Comparison of ENCODE assay signal across 7 mouse cellular contexts in the genomic region with DNA sequence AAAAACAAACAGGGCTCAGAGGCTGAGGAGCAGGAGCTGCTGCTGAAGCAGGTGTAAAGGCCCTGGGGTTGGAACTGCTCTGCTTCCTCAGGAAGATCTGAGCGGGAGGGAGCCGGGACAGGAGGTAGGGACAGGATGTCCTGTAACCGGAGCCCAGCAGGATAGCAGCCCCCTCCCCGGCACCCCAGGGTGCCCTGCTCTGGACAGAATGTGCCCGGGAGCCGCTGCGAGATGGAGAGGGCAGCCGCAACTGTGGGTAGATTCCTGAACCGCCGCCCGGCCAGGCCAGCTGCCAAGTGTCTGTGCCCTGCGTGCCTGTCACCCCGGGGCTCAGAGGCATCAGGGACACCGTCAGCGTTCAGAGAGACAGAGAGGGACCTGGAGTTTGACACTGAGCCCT. TPM values are rescaled to one million over a fixed set of nuclear protein-coding genes. Genes with fewer than 3 reads are reported as not detected.
DNase-seq lines count a peak whose midpoint lies in the region; ATAC-seq and TF ChIP-seq lines count a peak whose summit lies in the region.

No protein-coding gene starts in this region.

- H3K27me3 ChIP-seq in embryonic facial prominence, embryonic 10.5 days (replicated peaks; ENCODE audit: low read depth, poor library complexity, severe bottlenecking), result no peaks in the 10 kb centered on the region
- peaks cover 27% of the 10 kb centered on the region; the same call in 1 of the 2 replicates for H3K27me3 ChIP-seq in heart, embryonic 10.5 days (ENCODE audit: insufficient read depth, poor library complexity, severe bottlenecking)
- H3K27me3 ChIP-seq in liver, embryonic 12.5 days (replicated peaks), result no peaks in the 10 kb centered on the region
- no peaks in the 10 kb centered on the region for H3K27me3 ChIP-seq in thymus, adult 2 months (ENCODE audit: control insufficient read depth, insufficient read depth, low read length)

- peaks cover 28% of the 10 kb centered on the region for H3K36me3 ChIP-seq in embryonic facial prominence, embryonic 10.5 days (replicated peaks)
- H3K36me3 ChIP-seq in heart, embryonic 10.5 days, result peaks cover 5% of the 10 kb centered on the region; the same call in 1 of the 2 replicates
- H3K36me3 ChIP-seq in liver, embryonic 12.5 days, result peaks cover 36% of the 10 kb centered on the region
- no peaks in the 10 kb centered on the region for H3K36me3 ChIP-seq in thymus, adult 2 months (ENCODE audit: control insufficient read depth, insufficient read depth, low read length)

- peak overlapping the region; percentile 54 for H3K27ac ChIP-seq in embryonic facial prominence, embryonic 10.5 days (replicated peaks)
- H3K27ac ChIP-seq in heart, embryonic 10.5 days, result peak overlapping the region; percentile 24; the same call in 1 of the 2 replicates
- H3K27ac ChIP-seq in liver, embryonic 12.5 days, result peak overlapping the region; percentile 45
- H3K27ac ChIP-seq in thymus, adult 2 months (ENCODE audit: control insufficient read depth, insufficient read depth, low read length), result no peak overlapping the region

- H3K4me2 ChIP-seq in liver, embryonic 12.5 days, result no peak overlapping the region

- TF ChIP-seq CTCF in lung, adult 2 months (IDR thresholded peaks at IDR 0.05; ENCODE audit: insufficient read depth, low read length), result no peak
- no peak for TF ChIP-seq CTCF in thymus, adult 2 months (IDR thresholded peaks at IDR 0.05; ENCODE audit: borderline replicate concordance, control insufficient read depth, extremely low read depth, insufficient read depth, low read length, poor library complexity)

- 0 out of 2 replicates have a peak, but pooled peaks cover 2% of the 10 kb centered on the region for H3K4me1 ChIP-seq in lung, adult 2 months (ENCODE audit: control insufficient read depth, insufficient read depth, low read length)
- peaks cover 39% of the 10 kb centered on the region for H3K4me1 ChIP-seq in embryonic facial prominence, embryonic 10.5 days
- peaks cover 20% of the 10 kb centered on the region for H3K4me1 ChIP-seq in heart, embryonic 10.5 days
- peaks cover 71% of the 10 kb centered on the region for H3K4me1 ChIP-seq in liver, embryonic 12.5 days
- peaks cover 19% of the 10 kb centered on the region for H3K4me1 ChIP-seq in thymus, adult 2 months (replicated peaks; ENCODE audit: control insufficient read depth, insufficient read depth, low read length)

- ATAC-seq in liver, embryonic 12.5 days, result no peak

- no peak overlapping the region for H3K9ac ChIP-seq in liver, embryonic 12.5 days

- DNase-seq in lung, adult 18-20 months, result peak; percentile 65 to 85
- no peak for DNase-seq in lung, adult 2 months
- DNase-seq in embryonic facial prominence, embryonic 10.5 days (ENCODE audit: low spot score), result no peak
- DNase-seq in heart, embryonic 10.5 days (ENCODE audit: low spot score), result no peak
- DNase-seq in thymus, adult 2 months, result no peak
- no peak for DNase-seq in spleen, adult 18-20 months

- 34% methylated on average over 15 of the region's 15 CpGs for WGBS in lung, adult 2 months
- 44% methylated on average over 15 of the region's 15 CpGs for WGBS in embryonic facial prominence, embryonic 10.5 days
- 32% methylated on average over 15 of the region's 15 CpGs for WGBS in heart, embryonic 10.5 days
- WGBS in liver, embryonic 12.5 days (ENCODE audit: insufficient replicate concordance), result 56% methylated on average over 15 of the region's 15 CpGs
- WGBS in thymus, adult 2 months, result 60% methylated on average over 15 of the region's 15 CpGs

- H3K9me3 ChIP-seq in embryonic facial prominence, embryonic 10.5 days, result no peaks in the 10 kb centered on the region
- no peaks in the 10 kb centered on the region for H3K9me3 ChIP-seq in heart, embryonic 10.5 days
- no peaks in the 10 kb centered on the region for H3K9me3 ChIP-seq in liver, embryonic 12.5 days (replicated peaks)

- H3K4me3 ChIP-seq in lung, adult 2 months (replicated peaks; ENCODE audit: extremely low read depth, low read depth, low read length), result no peak overlapping the region
- no peak overlapping the region for H3K4me3 ChIP-seq in embryonic facial prominence, embryonic 10.5 days
- H3K4me3 ChIP-seq in heart, embryonic 10.5 days, result no peak overlapping the region
- H3K4me3 ChIP-seq in liver, embryonic 12.5 days, result no peak overlapping the region
- H3K4me3 ChIP-seq in thymus, adult 2 months (ENCODE audit: control insufficient read depth, insufficient read depth, low read length), result no peak overlapping the region

- TF ChIP-seq POLR2A in lung, adult 2 months (IDR thresholded peaks at IDR 0.05; ENCODE audit: borderline replicate concordance, extremely low read depth, low read depth, low read length), result no peak
- no peak for TF ChIP-seq POLR2A in thymus, adult 2 months (IDR thresholded peaks at IDR 0.05; ENCODE audit: control insufficient read depth, extremely low read depth, insufficient read depth, low read length, poor library complexity)

RNA-seq across cellular contexts. Expression of gene Arrdc2, which starts 6.0 kb away (rescaled TPM):
- 50.3 and 78.3 TPM in 2 replicates for polyA plus RNA-seq in lung, adult 2 months (2012; rRNA removed)
- 5.1 and 5.8 TPM in 2 replicates for polyA plus RNA-seq in embryonic facial prominence, embryonic 10.5 days (2016; fragmentation: Nextera tagmentation; extraction: Ambion mirVana)
- 3.7 and 3.8 TPM in 2 replicates for polyA plus RNA-seq in heart, embryonic 10.5 days (2016; fragmentation: Nextera tagmentation; extraction: Ambion mirVana)
- 16.1 and 17.8 TPM in 2 replicates for polyA plus RNA-seq in liver, embryonic 12.5 days (2016; fragmentation: Nextera tagmentation; extraction: Ambion mirVana)
- 75.4 and 77.4 TPM in 2 replicates for polyA plus RNA-seq in thymus, adult 2 months (2012; rRNA removed)

RNA-seq across cellular contexts. Expression of gene Il12rb1, which starts 25.3 kb away (rescaled TPM):
- polyA plus RNA-seq in lung, adult 2 months (2012; rRNA removed), result 0.86 and 1.5 TPM in 2 replicates
- polyA plus RNA-seq in embryonic facial prominence, embryonic 10.5 days (2016; fragmentation: Nextera tagmentation; extraction: Ambion mirVana), result not detected in 2 replicates
- polyA plus RNA-seq in heart, embryonic 10.5 days (2016; fragmentation: Nextera tagmentation; extraction: Ambion mirVana), result 0.12 TPM in 1 of 2 replicates, not detected in the other
- 0.18 and 0.22 TPM in 2 replicates for polyA plus RNA-seq in liver, embryonic 12.5 days (2016; fragmentation: Nextera tagmentation; extraction: Ambion mirVana)
- 48.6 and 53.4 TPM in 2 replicates for polyA plus RNA-seq in thymus, adult 2 months (2012; rRNA removed)

RNA-seq across cellular contexts. Expression of gene Mast3, which starts 28.7 kb away (rescaled TPM):
- polyA plus RNA-seq in lung, adult 2 months (2012; rRNA removed), result 84.2 and 87.0 TPM in 2 replicates
- 12.4 and 13.9 TPM in 2 replicates for polyA plus RNA-seq in embryonic facial prominence, embryonic 10.5 days (2016; fragmentation: Nextera tagmentation; extraction: Ambion mirVana)
- 7.9 and 9.3 TPM in 2 replicates for polyA plus RNA-seq in heart, embryonic 10.5 days (2016; fragmentation: Nextera tagmentation; extraction: Ambion mirVana)
- 9.8 and 10.4 TPM in 2 replicates for polyA plus RNA-seq in liver, embryonic 12.5 days (2016; fragmentation: Nextera tagmentation; extraction: Ambion mirVana)
- polyA plus RNA-seq in thymus, adult 2 months (2012; rRNA removed), result 615 and 696 TPM in 2 replicates

RNA-seq across cellular contexts. Expression of gene Kcnn1, which starts 29.5 kb away (rescaled TPM):
- polyA plus RNA-seq in lung, adult 2 months (2012; rRNA removed), result 3.4 and 5.0 TPM in 2 replicates
- polyA plus RNA-seq in embryonic facial prominence, embryonic 10.5 days (2016; fragmentation: Nextera tagmentation; extraction: Ambion mirVana), result 4.7 and 5.1 TPM in 2 replicates
- polyA plus RNA-seq in heart, embryonic 10.5 days (2016; fragmentation: Nextera tagmentation; extraction: Ambion mirVana), result 1.1 and 1.6 TPM in 2 replicates
- polyA plus RNA-seq in liver, embryonic 12.5 days (2016; fragmentation: Nextera tagmentation; extraction: Ambion mirVana), result 0.55 and 0.72 TPM in 2 replicates
- polyA plus RNA-seq in thymus, adult 2 months (2012; rRNA removed), result 4.2 and 6.4 TPM in 2 replicates

RNA-seq across cellular contexts. Expression of gene Ccdc124, which starts 40.2 kb away (rescaled TPM):
- polyA plus RNA-seq in lung, adult 2 months (2012; rRNA removed), result 43.8 and 48.0 TPM in 2 replicates
- 173 and 179 TPM in 2 replicates for polyA plus RNA-seq in embryonic facial prominence, embryonic 10.5 days (2016; fragmentation: Nextera tagmentation; extraction: Ambion mirVana)
- 120 and 143 TPM in 2 replicates for polyA plus RNA-seq in heart, embryonic 10.5 days (2016; fragmentation: Nextera tagmentation; extraction: Ambion mirVana)
- 78.8 and 81.1 TPM in 2 replicates for polyA plus RNA-seq in liver, embryonic 12.5 days (2016; fragmentation: Nextera tagmentation; extraction: Ambion mirVana)
- polyA plus RNA-seq in thymus, adult 2 months (2012; rRNA removed), result 51.8 and 53.4 TPM in 2 replicates

Comparison
In these comparisons a context has a peak if more than half of its experiments do, and no peak if none do; other contexts are left out.
1. DNase-seq: peak in lung, adult 18-20 months (2 of 2); none in lung, adult 2 months (single experiment), embryonic facial prominence, embryonic 10.5 days (single experiment), heart, embryonic 10.5 days (single experiment), thymus, adult 2 months (single experiment) and spleen, adult 18-20 months (0 of 2).
2. RNA of gene Il12rb1, which starts 25.3 kb away (polyA plus RNA-seq): 48.6 to 53.4 TPM in thymus, adult 2 months; 0.86 to 1.5 TPM in lung, adult 2 months, 0.18 to 0.22 TPM in liver, embryonic 12.5 days, 0.12 TPM in heart, embryonic 10.5 days and not detected in embryonic facial prominence, embryonic 10.5 days; every median in the first group is over 10 times any median in the second.